Mouse (Mus musculus) ES-Bruce4 (cell line): ENCODE results near the gene Mfsd8. TPM values are rescaled to one million over a fixed set of nuclear protein-coding genes. Genes with fewer than 3 reads are reported as not detected.

Experiments used
- H3K27ac ChIP-seq: 2 replicates; pipeline ENCODE4 v1.5.1; 2012; ENCODE audit warnings: low read length, inconsistent platforms; ENCODE audit not compliant: insufficient read depth
- H3K27me3 ChIP-seq: 2 replicates; pipeline ENCODE4 v1.6.1; 2012; ENCODE audit warnings: mild to moderate bottlenecking, low read length, inconsistent platforms; ENCODE audit not compliant: control insufficient read depth, poor library complexity, insufficient read depth, severe bottlenecking
- H3K36me3 ChIP-seq: 2 replicates; pipeline ENCODE4 v1.6.1; 2012; ENCODE audit warnings: inconsistent platforms, mild to moderate bottlenecking, low read length, moderate library complexity; ENCODE audit not compliant: control insufficient read depth, poor library complexity, insufficient read depth, severe bottlenecking
- H3K4me1 ChIP-seq: one replicate; pipeline ENCODE4 v1.8.1; 2011; ENCODE audit warnings: low read length; ENCODE audit not compliant: control insufficient read depth, insufficient read depth
- H3K4me3 ChIP-seq: 2 replicates; pipeline ENCODE4 v1.5.1; 2011; ENCODE audit warnings: low read depth, mild to moderate bottlenecking, low read length
- H3K9ac ChIP-seq: 2 replicates; pipeline ENCODE4 v1.6.1; 2012; ENCODE audit warnings: low read depth, mild to moderate bottlenecking, inconsistent platforms; ENCODE audit not compliant: poor library complexity, severe bottlenecking
- H3K9me3 ChIP-seq: replicated peaks from 2 replicates; pipeline ENCODE4 v1.6.1; 2012; ENCODE audit warnings: mild to moderate bottlenecking, low read length, inconsistent platforms; ENCODE audit not compliant: control insufficient read depth, poor library complexity, insufficient read depth, severe bottlenecking
- CTCF ChIP-seq: IDR thresholded peaks from one replicate; pipeline ENCODE4 v1.8.1; 2011; ENCODE audit warnings: low read depth, low read length
- EP300 ChIP-seq: IDR thresholded peaks from 2 replicates; pipeline ENCODE4 v1.6.1; 2011; ENCODE audit warnings: low read depth, low read length; ENCODE audit not compliant: insufficient read depth
- POLR2A ChIP-seq: IDR thresholded peaks from one replicate; pipeline ENCODE4 v1.8.1; 2011; ENCODE audit warnings: low read length; ENCODE audit not compliant: insufficient read depth
- polyA plus RNA-seq: library from polyadenylated mRNA; stranded (reverse); fragments of >200 nt; gene quantifications from 2 replicates; pipeline ENCODE4 v1.2.4, GENCODE M21; 2011; ENCODE audit warnings: low read depth; ENCODE audit not compliant: missing spikeins, insufficient read depth, insufficient read length

The Mfsd8 gene
- polyA plus RNA-seq, 1 experiment: 5.4 TPM

DNA sequence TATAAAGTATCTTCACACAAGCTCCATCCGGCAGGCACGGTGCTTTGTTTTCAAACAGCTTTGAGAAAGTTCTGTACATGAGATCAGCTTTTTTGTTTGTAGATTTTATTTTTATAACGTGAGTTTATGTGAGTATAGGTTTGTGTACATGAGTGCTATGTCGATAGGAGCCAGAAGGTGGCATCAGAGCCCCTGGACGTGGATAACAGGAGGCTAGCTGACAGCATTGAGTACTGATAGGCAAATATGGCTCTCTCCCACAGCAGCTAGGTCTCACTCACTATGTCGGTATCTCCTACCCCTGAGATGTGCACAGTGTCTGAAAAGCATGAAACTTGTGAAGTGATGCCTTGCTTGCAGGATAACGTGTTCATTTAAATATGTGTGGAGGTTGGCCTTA lies 48.2 kb downstream of the Mfsd8 start:
- peaks cover 15% of the 10 kb centered on the region for H3K36me3 ChIP-seq
- no peak overlapping the region for H3K27ac ChIP-seq
- no peak overlapping the region for H3K4me3 ChIP-seq
- TF ChIP-seq EP300 (no peak), CTCF (peak; percentile 58)
- no peaks in the 10 kb centered on the region for H3K9me3 ChIP-seq
- no peak overlapping the region for H3K9ac ChIP-seq
- H3K27me3 ChIP-seq: no peaks in the 10 kb centered on the region
- H3K4me1 ChIP-seq: no peaks in the 10 kb centered on the region

DNA sequence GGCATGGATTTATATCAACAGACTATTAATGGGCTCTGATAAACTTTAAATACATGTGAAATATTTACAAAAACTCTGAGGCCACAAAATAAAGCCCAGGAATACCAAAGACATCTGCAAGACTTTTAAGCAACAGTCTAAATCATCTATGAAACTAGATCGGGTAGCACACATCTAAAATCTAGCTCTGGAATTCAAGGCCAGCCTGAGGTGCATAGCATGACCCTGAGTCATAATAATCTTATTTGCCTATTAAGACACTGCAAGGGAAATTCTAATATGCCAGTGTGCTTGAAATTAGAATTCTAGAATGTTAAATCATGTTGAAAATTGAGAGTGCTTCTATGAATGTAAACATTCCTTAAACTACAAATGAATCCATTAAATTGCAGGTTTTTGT lies 48.6 kb downstream of the Mfsd8 start:
- no peaks in the 10 kb centered on the region for H3K27me3 ChIP-seq
- no peaks in the 10 kb centered on the region for H3K9me3 ChIP-seq
- H3K9ac ChIP-seq: no peak overlapping the region
- no peak overlapping the region for H3K4me3 ChIP-seq
- H3K27ac ChIP-seq: no peak overlapping the region
- H3K4me1 ChIP-seq: no peaks in the 10 kb centered on the region
- TF ChIP-seq CTCF (no peak), EP300 (no peak), POLR2A (no peak)
- peaks cover 14% of the 10 kb centered on the region for H3K36me3 ChIP-seq

DNA sequence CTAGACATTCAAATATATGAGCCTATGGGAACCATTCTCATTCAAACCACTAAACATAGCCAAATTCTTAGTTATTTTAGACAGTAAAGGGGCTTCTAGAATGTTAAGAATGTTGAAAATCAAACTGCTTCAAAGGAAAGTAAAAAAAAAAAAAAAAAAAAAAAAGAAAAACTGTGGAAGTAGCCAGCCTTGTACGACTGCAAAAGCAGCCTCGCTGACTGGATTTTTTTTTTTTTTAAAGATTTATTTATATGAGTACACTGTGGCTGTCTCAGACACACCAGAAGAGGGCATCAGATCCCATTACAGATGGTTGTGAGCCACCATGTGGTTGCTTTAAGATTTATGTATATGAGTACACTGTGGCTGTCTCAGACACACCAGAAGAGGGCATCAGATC lies 52.9 kb downstream of the Mfsd8 start:
- TF ChIP-seq CTCF: no peak
- TF ChIP-seq POLR2A: no peak
- no peak for TF ChIP-seq EP300
- H3K9ac ChIP-seq: no peak overlapping the region
- H3K9me3 ChIP-seq: no peaks in the 10 kb centered on the region
- H3K4me3 ChIP-seq: no peak overlapping the region
- no peaks in the 10 kb centered on the region for H3K36me3 ChIP-seq
- H3K27me3 ChIP-seq: no peaks in the 10 kb centered on the region
- no peak overlapping the region for H3K27ac ChIP-seq
- no peaks in the 10 kb centered on the region for H3K4me1 ChIP-seq

Other genes starting within 250 kb of the Mfsd8 start
- gene Slc25a31, start 138.0 kb downstream of the Mfsd8 start, polyA plus RNA-seq: not detected in 2 replicates
- gene Hspa4l, start 102.4 kb downstream of the Mfsd8 start, polyA plus RNA-seq: 12.5 and 15.4 TPM in 2 replicates
- 56.0 and 59.1 TPM in 2 replicates for gene Plk4, start 46.9 kb downstream of the Mfsd8 start, polyA plus RNA-seq
- 2.8 and 3.2 TPM in 2 replicates for gene Abhd18, start 84 bp upstream of the Mfsd8 start, polyA plus RNA-seq
- gene 1700034I23Rik, start 55.7 kb upstream of the Mfsd8 start, polyA plus RNA-seq: not detected in 2 replicates
- 24.5 and 25.6 TPM in 2 replicates for gene Larp1b, start 102.9 kb upstream of the Mfsd8 start, polyA plus RNA-seq
- gene Pgrmc2, start 236.2 kb upstream of the Mfsd8 start, polyA plus RNA-seq: 42.9 and 48.0 TPM in 2 replicates